Mouse (Mus musculus) gastrocnemius, postnatal 10 days (tissue): ENCODE data around the gene H2-Ob. TPM values are rescaled to one million over a fixed set of nuclear protein-coding genes. Genes with fewer than 3 reads are reported as not detected.
A peak's percentile ranks its signal among the peaks of the same experiment; 100 is the strongest.
"Not testable (repeated sequence)": the region's sequence is repeated elsewhere in the genome, so short reads cannot be mapped to it uniquely, and the experiment has no call there.

Experiments used
- DNase-seq: peaks from one replicate; pipeline ENCODE4 v3.0.0; 2021; ENCODE audit warnings: mixed read lengths
- total RNA-seq, 2 experiments: library from RNA; stranded (reverse); gene quantifications; 2 replicates each; pipeline ENCODE4 v1.2.3; 2021

Gene H2-Ob
- total RNA-seq, 2 experiments from 2014 or later = 0.26 to 0.34 TPM

DNA sequence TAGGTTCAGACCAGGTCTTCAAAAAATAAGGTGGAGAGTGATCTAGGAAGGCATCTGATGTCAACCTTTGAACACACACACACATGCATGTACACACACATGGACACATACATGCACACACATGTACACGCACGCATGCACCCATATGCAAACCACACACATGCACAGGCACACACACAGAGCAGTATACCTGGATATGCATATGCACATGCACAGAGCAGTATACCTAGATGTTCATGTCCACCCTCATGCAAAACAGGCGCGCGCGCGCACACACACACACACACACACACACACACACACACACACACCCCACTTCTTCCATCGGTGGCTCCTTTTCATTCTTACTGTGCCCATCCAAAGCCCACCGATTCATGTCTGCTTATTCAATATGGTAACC, 30.8 kb upstream of the H2-Ob start:
- DNase-seq = no peak

DNA sequence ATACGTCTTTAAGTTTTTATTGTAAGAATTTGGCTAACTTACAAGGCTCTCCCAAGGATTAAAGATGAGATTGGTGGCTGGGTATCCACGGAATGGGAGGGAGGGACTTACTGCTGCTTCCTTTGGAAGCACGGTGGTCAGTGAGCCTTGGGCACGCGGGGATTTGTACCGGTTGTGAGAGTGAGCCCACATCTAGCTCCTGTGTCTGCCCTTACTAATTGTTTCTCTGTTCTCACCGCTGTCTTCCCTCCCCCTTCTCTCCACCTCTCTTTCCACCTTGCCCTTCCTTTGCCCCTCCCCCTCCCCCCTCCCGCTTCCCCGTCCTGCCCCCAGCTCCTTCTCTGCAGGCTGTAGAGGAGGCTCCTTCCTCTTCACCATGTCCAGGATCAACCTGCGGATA, 30.3 kb upstream of the H2-Ob start:
- no peak for DNase-seq

DNA sequence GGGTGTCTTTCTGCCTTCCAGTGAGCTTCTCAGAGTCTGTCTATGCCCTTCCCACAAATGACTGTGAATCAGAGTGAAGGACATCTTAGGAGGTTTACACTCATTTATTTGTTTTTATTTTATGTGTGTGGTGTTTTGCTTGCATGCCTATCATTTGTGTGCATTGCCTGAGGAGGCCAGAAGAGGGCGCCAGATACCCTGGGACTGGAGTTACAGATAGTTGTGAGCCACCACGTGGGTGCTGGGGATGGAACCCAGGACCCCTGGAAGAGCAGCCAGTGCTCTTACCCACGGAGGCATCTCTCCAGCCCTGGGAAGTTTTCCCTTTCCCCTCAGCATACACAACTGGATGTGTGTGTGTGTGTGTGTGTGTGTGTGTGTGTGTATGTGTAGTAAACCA, 29.0 kb upstream of the H2-Ob start:
- no peak for DNase-seq

DNA sequence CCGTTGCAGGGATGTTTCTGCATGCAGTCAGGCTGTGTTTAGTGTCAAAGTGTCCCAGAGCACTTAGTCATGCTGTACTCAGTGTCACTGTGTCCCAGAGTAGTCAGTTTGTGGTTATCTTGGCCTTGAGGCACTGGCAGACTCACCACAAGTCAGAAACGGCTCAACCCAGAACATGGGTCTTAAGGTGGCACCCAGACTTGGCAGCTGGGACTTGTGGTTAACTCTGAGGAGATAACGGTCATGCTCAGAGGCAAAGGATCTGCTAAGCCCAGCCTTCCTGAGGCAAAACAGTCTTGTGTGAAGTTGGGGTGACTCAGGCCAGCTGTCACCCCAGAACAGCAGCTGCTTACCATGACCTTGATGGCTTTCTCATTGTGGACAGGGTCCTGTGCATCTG, 28.1 kb upstream of the H2-Ob start:
- DNase-seq = no peak

DNA sequence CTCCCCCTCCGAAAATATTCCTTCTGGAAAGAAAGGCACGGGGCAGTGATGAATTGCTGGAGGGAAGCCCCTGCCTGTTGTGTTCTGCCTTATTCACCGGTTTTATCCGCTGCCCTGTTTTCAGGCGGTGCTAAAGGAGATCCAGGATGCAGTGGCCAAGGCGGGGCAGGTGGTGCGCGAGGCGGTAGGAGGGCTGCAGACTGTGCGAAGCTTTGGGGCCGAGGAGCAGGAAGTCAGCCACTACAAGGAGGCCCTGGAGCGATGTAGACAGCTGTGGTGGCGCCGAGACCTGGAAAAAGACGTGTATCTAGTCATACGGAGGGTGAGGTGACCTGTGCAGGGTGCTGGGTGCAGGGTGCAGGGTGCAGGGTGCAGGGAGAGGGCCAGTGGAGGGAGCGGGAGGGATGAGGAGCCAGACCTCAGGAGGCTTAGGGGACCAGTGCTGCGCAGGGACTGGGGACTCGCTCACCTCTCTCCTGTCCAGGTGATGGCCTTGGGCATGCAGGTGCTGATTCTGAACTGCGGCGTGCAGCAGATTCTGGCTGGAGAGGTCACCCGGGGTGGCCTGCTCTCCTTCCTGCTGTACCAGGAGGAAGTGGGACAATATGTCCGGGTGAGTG, 26.8 kb upstream of the H2-Ob start:
- DNase-seq = no peak

DNA sequence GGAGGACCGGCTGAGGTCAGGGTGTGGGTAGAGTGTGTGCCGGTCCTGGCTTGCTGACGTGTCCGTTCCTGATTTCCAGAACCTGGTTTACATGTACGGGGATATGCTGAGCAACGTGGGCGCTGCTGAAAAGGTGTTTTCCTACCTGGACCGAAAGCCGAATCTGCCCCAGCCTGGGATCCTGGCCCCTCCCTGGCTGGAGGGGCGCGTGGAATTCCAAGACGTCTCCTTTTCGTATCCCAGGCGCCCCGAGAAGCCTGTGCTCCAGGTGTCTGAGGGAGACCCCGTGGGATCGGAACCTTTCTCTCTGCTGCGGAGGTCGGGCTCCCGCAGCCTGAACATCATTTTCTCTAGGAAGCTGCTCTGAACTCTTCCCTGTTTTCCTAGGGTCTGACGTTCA, 24.8 kb upstream of the H2-Ob start:
- no peak for DNase-seq

DNA sequence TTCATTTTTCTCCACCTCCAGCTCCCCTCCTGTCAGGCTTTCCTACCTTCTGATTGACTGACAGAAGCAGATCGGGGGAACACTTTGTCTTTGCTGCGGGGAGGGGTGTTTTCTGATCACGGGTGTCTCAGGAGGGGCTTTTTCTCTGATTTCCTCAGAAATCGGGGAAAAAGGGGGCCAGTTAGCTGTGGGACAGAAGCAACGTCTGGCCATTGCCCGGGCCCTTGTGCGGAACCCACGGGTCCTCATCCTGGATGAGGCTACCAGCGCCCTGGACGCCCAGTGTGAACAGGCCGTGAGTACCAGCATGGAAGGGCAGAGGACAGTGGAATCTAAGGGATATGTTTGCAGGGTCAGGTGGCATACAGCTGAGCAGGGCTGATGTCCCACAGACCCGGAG, 23.5 kb upstream of the H2-Ob start:
- DNase-seq = no peak

DNA sequence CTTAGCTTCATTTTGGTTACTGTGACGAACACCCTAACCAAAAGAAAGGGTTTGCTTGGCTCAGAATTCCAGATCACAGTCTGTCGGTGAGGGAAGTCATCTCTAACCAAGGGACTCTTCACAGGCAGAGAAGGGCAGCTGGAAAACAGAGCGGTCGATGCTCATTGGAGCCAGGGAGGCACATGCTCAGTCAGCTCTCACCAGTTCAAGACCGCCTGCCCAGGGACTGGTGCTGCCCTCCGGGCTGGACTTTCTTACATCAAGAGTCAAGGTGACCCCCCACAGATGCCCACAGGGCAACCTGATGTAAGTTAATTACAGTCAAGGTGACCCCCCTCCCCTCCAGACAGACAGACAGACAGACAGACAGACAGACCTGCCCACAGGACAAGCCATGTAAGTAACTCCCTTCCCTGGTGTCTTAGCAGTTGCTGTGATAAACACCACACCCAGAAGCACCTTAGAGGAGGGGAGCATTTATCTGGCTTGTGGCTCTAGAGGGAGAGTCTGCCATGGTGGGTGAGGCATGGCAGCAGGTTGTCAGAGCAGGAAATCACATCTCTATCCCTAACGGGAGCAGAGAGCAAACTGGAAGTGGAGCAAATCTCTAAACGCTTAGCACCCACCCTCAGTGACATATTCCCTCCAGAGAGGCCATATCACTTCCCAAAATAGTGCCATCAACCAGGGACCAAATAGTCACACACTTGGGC, 21.3 kb upstream of the H2-Ob start:
- no peak for DNase-seq

DNA sequence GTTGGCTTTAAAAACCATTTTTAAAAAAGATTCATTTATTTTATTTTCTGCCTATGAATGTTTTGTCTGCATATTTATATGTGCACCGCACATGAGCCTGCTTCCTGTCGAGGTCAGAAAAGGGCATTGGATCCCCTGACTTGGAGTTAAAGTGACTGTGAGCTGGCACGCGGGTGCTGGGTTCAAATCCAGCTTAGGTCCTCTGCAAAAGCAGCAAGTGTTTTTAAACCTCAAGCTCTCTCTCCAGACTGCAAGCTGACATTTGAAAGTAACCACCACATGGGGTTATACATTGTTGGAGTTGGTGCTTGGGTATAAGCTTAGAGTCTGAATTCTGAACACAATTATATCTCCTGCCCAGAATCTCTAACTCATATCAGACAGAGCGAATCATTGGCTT, 20.7 kb upstream of the H2-Ob start:
- DNase-seq = no peak

DNA sequence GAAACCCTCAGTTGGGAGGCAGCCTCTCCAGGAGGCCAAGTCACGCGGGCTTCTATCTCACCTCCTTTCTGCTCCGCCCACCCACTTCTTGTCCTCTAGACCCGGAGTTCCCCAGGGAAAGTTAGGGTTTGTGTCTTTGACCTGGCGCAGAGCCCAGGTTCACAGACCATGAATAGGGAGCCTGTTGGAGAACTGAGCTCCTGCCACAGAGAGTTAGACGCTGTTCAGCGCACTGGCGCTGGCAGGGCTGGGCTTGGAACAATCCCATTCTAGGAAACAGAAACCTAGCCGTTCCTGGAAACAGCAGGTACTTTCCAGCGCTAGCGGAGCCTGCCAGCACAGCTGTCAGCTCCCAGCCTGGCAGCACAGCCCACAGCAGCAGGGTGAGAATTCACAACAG, 20.0 kb upstream of the H2-Ob start:
- peak; percentile 60 for DNase-seq

DNA sequence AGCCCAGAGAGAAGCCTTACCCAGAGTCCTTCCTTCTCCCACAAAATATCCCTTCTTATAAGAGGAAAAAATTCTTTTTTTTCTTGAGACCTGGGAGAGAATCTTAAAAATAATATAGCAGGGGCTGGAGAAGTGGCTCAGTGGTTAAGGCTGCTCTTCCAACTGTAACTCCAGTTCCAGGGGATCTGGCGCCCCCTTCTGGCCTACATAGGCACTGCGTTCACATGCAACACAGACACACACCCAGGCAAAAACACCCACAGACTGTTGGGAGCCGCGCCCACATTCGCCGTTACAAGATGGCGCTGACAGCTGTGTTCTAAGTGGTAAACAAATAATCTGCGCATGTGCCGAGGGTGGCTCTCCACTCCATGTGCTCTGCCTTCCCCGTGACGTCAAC, 19.6 kb upstream of the H2-Ob start:
- peak; percentile 70 for DNase-seq

DNA sequence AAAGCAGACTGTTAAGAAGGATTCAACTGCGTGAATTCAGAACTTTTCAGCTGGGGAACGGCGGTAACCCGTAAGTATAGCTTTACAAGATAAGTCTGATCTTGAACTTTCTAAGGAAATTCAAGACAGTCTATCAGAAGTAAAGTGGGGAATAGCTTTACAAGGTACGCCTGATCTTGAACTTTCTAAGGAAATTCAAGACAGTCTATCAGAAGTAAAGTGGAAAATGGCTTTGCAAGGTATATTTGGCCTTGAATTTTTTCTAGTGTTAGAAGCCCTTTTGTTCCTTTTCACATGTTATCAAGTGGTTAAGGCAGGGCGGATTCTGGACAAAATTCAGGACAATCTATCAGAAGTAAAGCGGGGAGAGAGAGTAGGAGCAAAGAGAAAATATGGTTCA, 18.9 kb upstream of the H2-Ob start:
- DNase-seq = not testable (repeated sequence)

DNA sequence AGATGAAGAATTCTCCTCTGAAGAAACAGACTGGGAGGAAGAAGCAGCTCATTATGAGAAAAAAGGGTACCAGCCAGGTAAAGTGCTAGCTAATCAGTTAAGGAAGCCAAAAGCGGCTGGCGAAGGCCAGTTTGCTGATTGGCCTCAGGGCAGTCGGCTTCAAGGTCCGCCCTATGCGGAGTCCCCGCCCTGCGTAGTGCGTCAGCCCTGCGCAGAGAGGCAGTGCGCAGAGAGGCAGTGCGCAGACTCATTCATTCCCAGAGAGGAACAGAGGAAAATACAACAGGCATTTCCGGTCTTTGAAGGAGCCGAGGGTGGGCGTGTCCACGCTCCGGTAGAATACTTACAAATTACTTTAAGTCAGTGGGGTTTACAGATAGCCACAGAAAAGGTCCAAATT, 18.3 kb upstream of the H2-Ob start:
- not testable (repeated sequence) for DNase-seq

DNA sequence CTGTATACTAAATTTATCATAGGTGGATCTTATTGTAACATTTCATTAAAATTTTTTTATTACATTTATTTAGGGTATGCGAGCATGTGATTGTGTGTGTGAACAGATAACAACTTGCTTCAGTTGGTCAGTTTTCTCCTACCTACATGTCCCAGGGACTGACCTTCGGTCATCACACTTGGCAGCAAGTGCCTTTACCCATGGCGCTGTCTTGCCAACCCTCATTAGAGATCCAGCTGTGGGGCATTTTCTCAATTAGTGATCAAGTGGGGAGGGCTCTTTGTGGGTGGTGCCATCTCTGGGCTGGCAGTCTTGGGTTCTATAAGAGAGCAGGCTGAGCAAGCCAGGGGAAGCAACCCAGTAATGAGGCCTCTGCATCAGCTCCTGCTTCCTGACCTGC, 13.9 kb upstream of the H2-Ob start:
- DNase-seq = no peak

DNA sequence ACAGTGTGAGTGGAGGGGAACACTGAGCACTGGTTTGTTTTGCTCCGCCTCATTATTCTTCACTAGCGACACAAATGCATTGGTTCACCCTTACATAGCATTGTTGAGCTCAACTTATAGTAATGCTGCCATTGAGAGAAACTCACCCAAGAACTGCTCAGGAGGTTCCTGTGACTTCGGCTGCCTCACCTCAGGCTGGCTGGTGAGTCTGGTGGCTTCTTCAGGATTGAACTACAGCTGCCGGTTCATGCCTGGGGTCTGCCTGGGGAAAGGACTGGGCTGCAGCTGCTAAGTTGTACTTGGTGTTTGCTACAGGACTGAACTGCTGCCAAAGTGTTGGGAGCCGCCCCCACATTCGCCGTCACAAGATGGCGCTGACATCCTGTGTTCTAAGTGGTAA, 13.3 kb upstream of the H2-Ob start:
- no peak for DNase-seq

DNA sequence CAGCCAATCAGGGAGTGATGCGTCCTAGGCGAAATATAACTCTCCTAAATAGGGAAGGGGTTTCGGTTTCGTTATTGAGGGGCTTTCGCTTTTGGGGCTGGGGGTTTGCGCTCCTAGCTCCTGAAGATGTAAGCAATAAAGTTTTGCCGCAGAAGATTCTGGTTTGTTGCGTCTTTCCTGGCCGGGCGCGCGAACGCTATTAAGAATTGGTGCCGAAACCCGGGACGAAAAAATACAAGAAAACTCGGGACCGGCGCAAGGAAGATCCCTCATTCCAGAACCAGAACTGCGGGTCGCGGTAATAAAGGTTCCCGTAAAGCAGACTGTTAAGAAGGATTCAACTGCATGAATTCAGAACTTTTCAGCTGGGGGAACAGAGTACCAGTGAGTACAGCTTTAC, 12.8 kb upstream of the H2-Ob start:
- DNase-seq = not testable (repeated sequence)

DNA sequence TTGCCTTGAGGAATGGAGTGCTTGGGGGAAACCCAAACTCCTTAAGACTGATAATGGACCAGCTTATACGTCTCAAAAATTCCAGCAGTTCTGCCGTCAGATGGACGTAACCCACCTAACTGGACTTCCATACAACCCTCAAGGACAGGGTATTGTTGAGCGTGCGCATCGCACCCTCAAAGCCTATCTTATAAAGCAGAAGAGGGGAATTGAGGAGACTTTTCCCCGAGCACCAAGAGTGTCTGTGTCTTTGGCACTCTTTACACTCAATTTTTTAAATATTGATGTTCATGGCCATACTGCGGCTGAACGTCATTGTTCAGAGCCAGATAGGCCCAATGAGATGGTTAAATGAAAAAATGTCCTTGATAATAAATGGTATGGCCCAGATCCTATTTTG, 7.7 kb upstream of the H2-Ob start:
- not testable (repeated sequence) for DNase-seq

DNA sequence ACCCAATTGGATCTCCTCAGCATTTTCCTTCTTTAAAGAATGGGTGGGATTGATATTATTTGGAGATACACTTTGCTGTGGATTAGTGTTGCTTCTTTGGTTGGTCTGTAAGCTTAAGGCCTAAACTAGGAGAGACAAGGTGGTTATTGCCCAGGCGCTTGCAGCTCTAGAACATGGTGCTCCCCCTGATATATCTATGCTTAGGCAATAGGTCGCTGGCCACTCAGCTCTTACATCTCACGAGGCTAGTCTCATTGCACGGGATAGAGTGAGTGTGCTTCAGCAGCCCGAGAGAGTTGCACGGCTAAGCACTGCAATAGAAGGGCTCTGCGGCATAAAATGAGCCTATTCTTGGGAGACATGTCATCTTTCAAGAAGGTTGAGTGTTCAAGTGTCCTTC, 6.7 kb upstream of the H2-Ob start:
- not testable (repeated sequence) for DNase-seq

DNA sequence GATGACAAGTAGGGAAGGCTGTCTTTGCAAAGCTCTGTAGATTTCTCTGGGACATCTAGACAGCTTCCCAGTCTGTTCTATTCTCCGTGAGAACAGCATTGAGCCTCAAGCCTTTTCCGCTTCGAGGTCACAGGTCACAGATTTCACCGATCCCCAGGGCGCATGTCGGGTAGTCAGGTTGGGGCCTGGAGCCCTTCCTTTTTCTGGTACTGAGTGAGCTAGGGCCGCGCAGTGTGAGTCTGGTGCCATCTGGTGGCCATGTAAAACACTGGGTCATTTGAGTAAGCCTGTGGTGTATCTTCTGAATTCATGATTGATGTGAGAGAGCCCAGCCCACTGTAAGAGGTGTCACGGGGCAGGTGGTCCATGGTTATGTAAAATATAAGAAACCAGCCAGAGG, 3.8 kb upstream of the H2-Ob start:
- peak; percentile 76 for DNase-seq

DNA sequence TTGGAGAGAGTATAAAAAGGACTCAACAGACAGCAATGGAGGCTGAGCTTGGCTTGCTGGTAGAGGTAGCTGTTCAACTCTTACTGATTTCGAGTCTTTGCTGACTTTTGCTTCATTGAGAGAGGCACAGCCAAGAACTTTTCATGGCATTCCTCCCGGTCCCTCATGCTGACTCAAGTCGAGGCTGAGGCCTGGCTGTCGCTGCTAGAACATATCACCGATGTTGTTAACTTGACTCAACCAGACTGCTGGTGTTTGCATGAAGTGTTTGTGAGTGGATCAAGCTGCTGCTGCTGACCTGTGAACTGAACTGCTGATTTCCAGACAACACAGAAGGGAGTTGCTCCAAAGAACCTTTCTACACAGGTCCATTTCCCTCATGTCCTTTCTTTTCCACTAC, 2.0 kb upstream of the H2-Ob start:
- DNase-seq = no peak

DNA sequence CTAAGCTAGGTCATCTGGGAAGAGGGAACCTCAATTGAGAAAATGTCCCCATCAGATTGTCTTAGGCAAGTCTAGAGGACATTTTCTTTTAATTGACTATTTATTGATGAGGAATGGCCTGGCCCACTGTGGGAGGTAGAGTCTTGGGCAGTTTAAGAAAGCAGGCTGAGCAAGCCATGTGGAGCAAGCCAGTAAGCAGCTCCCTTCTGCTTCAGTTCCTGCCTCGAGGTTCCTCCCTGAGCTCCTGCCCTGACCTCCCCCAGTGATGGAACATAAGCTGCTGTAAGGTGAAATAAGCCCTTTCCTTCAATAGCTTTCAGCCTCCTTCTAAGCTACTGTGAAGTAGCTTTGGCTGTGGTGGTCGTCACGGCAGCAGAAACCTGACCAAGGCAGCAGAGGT, 962 bp upstream of the H2-Ob start:
- DNase-seq = no peak

DNA sequence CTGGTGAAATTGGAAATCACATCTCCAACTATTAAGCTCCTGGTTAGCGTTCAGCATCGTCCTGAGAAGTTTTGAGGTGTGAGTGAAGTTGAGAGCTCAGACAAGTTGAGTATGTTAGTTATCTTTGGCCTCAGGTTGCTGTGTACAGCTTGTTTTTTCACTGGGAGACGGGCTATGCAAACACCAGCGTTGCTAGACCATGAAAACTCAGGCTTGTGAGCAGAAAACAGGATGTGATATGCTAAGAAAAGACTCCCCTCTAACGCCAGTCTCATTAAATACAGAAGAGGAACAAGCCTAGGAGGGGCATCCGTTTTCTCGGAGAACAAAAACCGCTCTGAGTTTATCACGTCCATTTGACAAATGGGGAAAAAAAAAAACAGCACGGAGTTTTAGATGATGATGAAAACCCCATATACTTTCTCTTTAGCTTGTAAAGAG, 918 bp downstream of the H2-Ob start:
- no peak for DNase-seq

DNA sequence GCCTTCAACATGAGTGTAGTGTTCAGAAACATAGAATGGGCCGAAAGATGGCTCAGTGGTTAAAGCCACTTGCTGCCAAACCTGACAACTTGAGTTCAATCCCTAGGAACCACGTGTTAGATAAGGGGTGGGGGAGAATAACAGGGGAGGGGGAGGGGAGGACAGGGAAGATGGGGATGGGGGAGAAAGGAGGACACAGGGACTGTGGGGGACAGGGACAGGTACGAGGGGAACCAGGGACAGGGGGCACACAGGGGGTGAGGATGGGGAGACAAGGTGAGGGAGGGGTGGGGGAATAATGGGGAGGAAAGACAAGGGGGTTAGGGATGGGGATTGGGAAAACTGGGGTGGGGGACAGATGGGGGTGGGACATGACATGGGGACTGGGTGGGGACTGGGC, 1.7 kb downstream of the H2-Ob start:
- DNase-seq = no peak

DNA sequence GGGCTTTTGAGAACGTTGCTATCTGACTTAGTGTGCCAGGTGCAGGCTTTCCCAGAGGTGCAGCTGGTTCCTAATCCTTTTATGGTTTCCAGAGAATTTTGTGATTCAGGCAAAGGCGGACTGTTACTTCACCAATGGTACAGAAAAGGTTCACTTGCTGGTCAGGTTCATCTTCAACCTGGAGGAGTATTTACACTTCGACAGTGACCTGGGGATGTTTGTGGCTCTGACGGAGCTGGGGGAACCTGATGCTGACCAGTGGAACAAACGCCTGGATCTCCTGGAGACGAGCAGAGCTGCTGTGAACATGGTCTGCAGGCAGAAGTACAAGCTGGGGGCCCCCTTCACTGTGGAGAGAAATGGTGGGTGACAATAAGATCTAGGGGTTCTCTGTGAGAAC, 2.2 kb downstream of the H2-Ob start:
- DNase-seq = no peak
